Mouse (Mus musculus) kidney, postnatal 0 days (tissue): Measurements from ENCODE around the gene Irf7. TPM values are rescaled to one million over a fixed set of nuclear protein-coding genes. Genes with fewer than 3 reads are reported as not detected.

ENCODE experiments used
- ATAC-seq: fragments of 200-750 bp; cut with Nextera tagmentation; replicated peaks from 2 replicates; pipeline ENCODE4 v1.8.0; 2017; ENCODE audit warnings: low read depth, moderate number of reproducible peaks, moderate TSS enrichment, moderate library complexity; ENCODE audit not compliant: low FRiP score
- DNase-seq: peaks from one replicate; pipeline ENCODE4 v3.0.0-alpha.2; 2016; ENCODE audit warnings: low spot score
- H3K27ac ChIP-seq: fragments of 300-500 bp; sonication (generic); 2 replicates; pipeline ENCODE4 v1.5.1; 2014; ENCODE audit warnings: mild to moderate bottlenecking
- H3K27me3 ChIP-seq: fragments of 300-500 bp; sonication (generic); 2 replicates; pipeline ENCODE4 v1.6.1; 2014; ENCODE audit warnings: low read length, mixed read lengths; ENCODE audit not compliant: insufficient read depth
- H3K36me3 ChIP-seq: fragments of 300-500 bp; sonication (generic); 2 replicates; pipeline ENCODE4 v1.6.1; 2014; ENCODE audit warnings: low read length, mixed read lengths; ENCODE audit not compliant: insufficient read depth
- H3K4me1 ChIP-seq: fragments of 300-500 bp; sonication (generic); replicated peaks from 2 replicates; pipeline ENCODE4 v1.6.1; 2014; ENCODE audit warnings: antibody characterized with exemption, low read length, mixed read lengths; ENCODE audit not compliant: insufficient read depth
- H3K4me2 ChIP-seq: fragments of 300-500 bp; sonication (generic); 2 replicates; pipeline ENCODE4 v1.6.1; 2014; ENCODE audit warnings: mild to moderate bottlenecking, low read length, moderate library complexity, mixed read lengths
- H3K4me3 ChIP-seq: fragments of 300-500 bp; sonication (generic); replicated peaks from 2 replicates; pipeline ENCODE4 v1.5.1; 2014; ENCODE audit warnings: low read depth, low read length
- H3K9ac ChIP-seq: fragments of 300-500 bp; sonication (generic); 2 replicates; pipeline ENCODE4 v1.6.1; 2014; ENCODE audit warnings: low read depth, low read length
- H3K9me3 ChIP-seq: fragments of 300-500 bp; sonication (generic); replicated peaks from 2 replicates; pipeline ENCODE4 v1.6.1; 2016; ENCODE audit warnings: low read length, inconsistent platforms, mixed read lengths
- CTCF ChIP-seq: IDR thresholded peaks from 2 replicates; pipeline ENCODE4 v1.5.1; 2016; ENCODE audit warnings: antibody characterized with exemption, low read depth, mild to moderate bottlenecking, moderate library complexity
- WGBS: fragments of 180-500 bp; shearing (Covaris S2); extraction: QIAGEN DNeasy Blood & Tissue Kit; methylation state at CpG from one replicate; pipeline ENCODE4 v1.1.7; 2014; 5-methylcytosine and 5-hydroxymethylcytosine counted together
- polyA plus RNA-seq: library from polyadenylated mRNA; unstranded; fragments of >200 nt; fragmentation: Nextera tagmentation; extraction: Ambion mirVana; gene quantifications from 2 replicates; pipeline ENCODE4 v1.2.1, GENCODE M21; 2015

The Irf7 gene
- polyA plus RNA-seq, 1 experiment from 2014 or later = 21.1 TPM

GRCm38 (mm10) chr7:141226535-141226934, 39.7 kb downstream of the Irf7 start:
- Histone ChIP-seq H3K4me3 (no peak overlapping the region), H3K4me2 (no peak overlapping the region), H3K4me1 (peaks cover 19% of the 10 kb centered on the region; the same call in 1 of the 2 replicates), H3K36me3 (no peaks in the 10 kb centered on the region), H3K9ac (no peak overlapping the region), H3K27me3 (no peaks in the 10 kb centered on the region), H3K27ac (no peak overlapping the region), H3K9me3 (no peaks in the 10 kb centered on the region)
- TF ChIP-seq CTCF = 0 out of 2 replicates have a peak, but pooled peaks have one; percentile 18
- ATAC-seq (no peak), DNase-seq (no peak)
- 84% methylated on average over 6 of the region's 6 CpGs for WGBS

DNA sequence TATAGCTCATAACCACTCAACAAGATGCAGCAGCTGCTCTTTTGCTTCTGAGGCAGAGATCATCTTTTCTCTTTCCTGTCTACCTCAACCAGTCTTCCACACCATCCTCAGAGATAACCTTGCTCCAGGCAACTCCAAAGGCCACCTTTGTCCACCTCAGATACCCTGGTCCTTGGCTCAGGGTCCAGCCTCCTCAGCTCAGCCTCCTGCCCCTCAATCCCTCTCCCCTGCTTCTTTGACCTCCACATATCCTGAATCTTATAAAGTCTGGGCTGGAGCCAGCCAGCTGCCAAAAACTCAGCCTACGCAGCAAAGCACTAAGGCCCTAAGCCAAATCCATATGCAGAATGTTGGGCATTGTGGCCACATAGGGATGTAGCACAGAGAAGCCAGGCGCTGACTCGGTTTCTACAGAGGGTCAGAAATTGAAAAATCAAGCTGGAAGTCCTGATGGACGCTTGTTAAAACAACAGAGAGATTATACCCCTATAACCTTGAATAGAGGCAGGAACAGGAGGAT, 43.5 kb downstream of the Irf7 start:
- H3K9ac ChIP-seq = 0 out of 2 replicates have a peak overlapping the region, but pooled peaks have one; percentile 24
- DNase-seq (no peak), ATAC-seq (no peak)
- no peak overlapping the region for H3K4me3 ChIP-seq
- H3K4me2 ChIP-seq = no peak overlapping the region
- 85% methylated on average over 4 of the region's 4 CpGs for WGBS
- no peak for TF ChIP-seq CTCF
- H3K4me1 ChIP-seq = peaks cover 31% of the 10 kb centered on the region; the same call in 1 of the 2 replicates
- H3K27me3 ChIP-seq = no peaks in the 10 kb centered on the region
- no peaks in the 10 kb centered on the region for H3K36me3 ChIP-seq
- H3K9me3 ChIP-seq = no peaks in the 10 kb centered on the region
- H3K27ac ChIP-seq = peak overlapping the region; percentile 73; the same call in 1 of the 2 replicates

- 2% methylated on average over 8 of the region's 8 CpGs for WGBS
- no peak for TF ChIP-seq CTCF
- Histone ChIP-seq H3K27me3 (no peaks in the 10 kb centered on the region), H3K4me3 (no peak overlapping the region; the same call in 1 of the 2 replicates), H3K4me2 (peak overlapping the region; percentile 94), H3K27ac (peak overlapping the region; percentile 73; the same call in 1 of the 2 replicates), H3K9me3 (no peaks in the 10 kb centered on the region), H3K4me1 (peaks cover 35% of the 10 kb centered on the region; the same call in 1 of the 2 replicates), H3K9ac (peak overlapping the region; percentile 24; the same call in 1 of the 2 replicates), H3K36me3 (no peaks in the 10 kb centered on the region)
- ATAC-seq (no peak), DNase-seq (no peak)
These were observed 44.2 kb downstream of the Irf7 start for GRCm38 (mm10) chr7:141222126-141222467.

DNA sequence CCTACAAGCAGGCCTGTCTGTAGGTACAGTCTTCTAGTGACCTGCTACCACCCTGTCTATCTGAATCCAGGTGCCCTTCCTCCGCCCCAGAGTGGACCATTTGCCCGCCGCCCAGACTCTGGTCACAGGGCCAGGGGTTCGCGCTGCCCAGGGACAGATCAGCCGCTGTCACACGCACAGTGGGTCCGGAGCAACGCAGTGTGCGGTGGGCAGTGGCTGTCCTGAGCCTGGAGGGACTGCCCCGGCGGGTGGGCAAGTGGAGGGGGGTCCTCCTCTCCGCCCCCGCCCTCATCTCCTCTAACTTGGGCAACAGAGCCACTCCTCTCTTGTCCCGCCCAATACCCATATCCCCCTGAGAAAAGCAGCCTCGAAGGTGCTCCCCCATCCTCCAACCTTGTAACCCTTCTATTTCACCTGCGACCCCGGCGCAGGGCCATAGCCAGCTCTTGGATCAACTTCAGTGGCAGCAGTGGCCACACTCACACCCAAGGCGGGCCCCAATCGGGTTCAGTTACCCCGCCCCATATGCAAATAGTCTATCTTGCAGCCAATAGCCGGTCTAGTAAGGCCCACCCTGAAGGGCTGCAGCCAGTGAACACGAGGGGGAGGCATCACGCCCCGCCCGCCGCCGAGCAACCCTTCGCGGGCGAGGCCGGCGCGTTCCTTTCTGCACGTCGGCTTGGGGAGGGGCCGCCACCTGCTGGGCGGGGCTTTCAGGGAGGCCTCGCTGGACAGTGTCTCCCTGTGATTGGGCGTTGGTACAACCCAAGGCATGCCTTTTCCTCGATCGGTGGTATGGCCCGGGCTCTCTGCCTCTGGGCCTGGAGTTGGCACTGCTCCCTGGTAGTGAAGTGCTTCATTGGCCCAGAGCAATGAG, 44.8 kb downstream of the Irf7 start:
- H3K4me1 ChIP-seq = peaks cover 42% of the 10 kb centered on the region; the same call in 1 of the 2 replicates
- peak; percentile 99 for DNase-seq
- H3K9me3 ChIP-seq = no peaks in the 10 kb centered on the region
- peak overlapping the region; percentile 74 for H3K27ac ChIP-seq
- H3K9ac ChIP-seq = peak overlapping the region; percentile 71
- peak overlapping the region; percentile 94 for H3K4me2 ChIP-seq
- WGBS = 4% methylated on average over 44 of the region's 44 CpGs
- H3K4me3 ChIP-seq = peak overlapping the region; percentile 50
- ATAC-seq = peak; percentile 97
- H3K36me3 ChIP-seq = no peaks in the 10 kb centered on the region
- TF ChIP-seq CTCF = peak; percentile 65
- H3K27me3 ChIP-seq = no peaks in the 10 kb centered on the region

DNA sequence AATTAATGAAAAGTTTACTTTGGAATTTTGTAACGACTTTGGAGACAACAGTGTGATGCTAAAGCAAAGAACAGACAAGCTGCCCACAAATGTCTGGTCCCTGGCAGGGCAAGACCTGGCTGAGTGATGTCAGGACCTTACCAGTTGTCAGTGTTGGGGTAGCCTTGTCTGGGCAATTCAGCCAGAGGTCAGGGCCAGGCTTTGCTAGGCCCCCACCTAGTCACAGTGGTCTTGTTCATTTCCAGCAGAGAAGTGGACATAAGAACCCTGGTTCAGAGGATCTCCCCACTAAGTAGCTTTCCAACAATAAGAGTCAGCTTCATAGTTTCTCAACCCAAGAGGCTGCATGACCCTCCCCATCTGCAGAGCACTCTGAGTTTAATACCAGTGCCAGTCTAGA, 45.9 kb downstream of the Irf7 start:
- H3K36me3 ChIP-seq = no peaks in the 10 kb centered on the region
- no peak overlapping the region for H3K4me3 ChIP-seq
- peak overlapping the region; percentile 94 for H3K4me2 ChIP-seq
- peak overlapping the region; percentile 74; the same call in 1 of the 2 replicates for H3K27ac ChIP-seq
- H3K9ac ChIP-seq = 0 out of 2 replicates have a peak overlapping the region, but pooled peaks have one; percentile 71
- 74% methylated on average over 1 of the region's 1 CpGs for WGBS
- ATAC-seq (no peak), DNase-seq (no peak)
- H3K9me3 ChIP-seq = no peaks in the 10 kb centered on the region
- no peak for TF ChIP-seq CTCF
- H3K27me3 ChIP-seq = no peaks in the 10 kb centered on the region
- peaks cover 48% of the 10 kb centered on the region; the same call in 1 of the 2 replicates for H3K4me1 ChIP-seq

GRCm38 (mm10) chr7:141219558-141220099, 46.7 kb downstream of the Irf7 start:
- Histone ChIP-seq H3K4me1 (peaks cover 48% of the 10 kb centered on the region; the same call in 1 of the 2 replicates), H3K9ac (no peak overlapping the region), H3K9me3 (no peaks in the 10 kb centered on the region), H3K36me3 (no peaks in the 10 kb centered on the region), H3K27ac (no peak overlapping the region), H3K4me3 (no peak overlapping the region), H3K4me2 (no peak overlapping the region), H3K27me3 (no peaks in the 10 kb centered on the region)
- ATAC-seq (no peak), DNase-seq (no peak)
- 90% methylated on average over 1 of the region's 1 CpGs for WGBS
- TF ChIP-seq CTCF = no peak
